Mouse (Mus musculus): ENCODE data around the gene Etv5. TPM values are rescaled to one million over a fixed set of nuclear protein-coding genes. Genes with fewer than 3 reads are reported as not detected.

Gene Etv5
- polyA plus RNA-seq, 1 experiment: 76.2 TPM

DNA sequence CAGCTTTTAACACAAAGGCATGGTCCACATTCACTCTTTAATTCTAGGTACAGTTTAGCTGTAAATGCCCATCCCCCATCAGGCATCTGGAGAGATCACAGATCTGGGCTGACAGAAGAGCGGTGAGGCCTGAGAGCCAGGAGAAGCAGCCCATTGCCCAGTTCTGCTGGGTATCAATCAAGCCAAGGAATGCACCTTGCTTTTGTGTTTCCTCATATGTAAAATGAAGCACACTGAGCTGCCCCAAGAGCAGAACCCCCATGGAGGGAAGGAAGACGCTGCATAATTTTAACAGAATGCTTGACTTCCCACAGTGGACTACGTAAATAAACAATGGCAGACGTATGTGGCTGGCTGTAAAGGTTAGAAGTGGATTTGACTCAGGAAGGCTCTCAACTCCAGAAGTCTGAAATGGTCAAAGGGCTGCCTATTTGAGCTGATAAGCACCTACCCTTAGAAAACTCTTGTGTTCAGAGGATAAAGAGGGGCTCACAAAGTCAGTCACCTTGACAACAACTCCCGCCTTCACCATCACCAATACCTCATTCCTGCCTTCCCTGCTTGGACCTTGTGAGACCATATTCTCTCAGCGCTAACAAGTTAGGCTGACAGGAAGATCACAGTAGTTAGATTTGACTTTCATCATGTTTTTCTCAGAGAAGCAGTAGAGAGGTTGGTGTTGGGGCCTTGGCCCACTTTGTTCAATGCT lies 23.2 kb downstream of the Etv5 start:
- TF ChIP-seq CTCF (IDR thresholded peaks at IDR 0.05; ENCODE audit: extremely low read depth, insufficient read depth, low read length): no peak
- TF ChIP-seq POLR2A (IDR thresholded peaks at IDR 0.05; ENCODE audit: extremely low read depth, insufficient read depth, low read length): no peak
- Histone ChIP-seq H3K4me3 (ENCODE audit: insufficient read depth, low read length) (no peak overlapping the region), H3K4me1 (ENCODE audit: control insufficient read depth, insufficient read depth, low read length) (peaks cover 9% of the 10 kb centered on the region), H3K27ac (ENCODE audit: insufficient read depth, low read length) (peak overlapping the region; percentile 8; the same call in 1 of the 2 replicates)

DNA sequence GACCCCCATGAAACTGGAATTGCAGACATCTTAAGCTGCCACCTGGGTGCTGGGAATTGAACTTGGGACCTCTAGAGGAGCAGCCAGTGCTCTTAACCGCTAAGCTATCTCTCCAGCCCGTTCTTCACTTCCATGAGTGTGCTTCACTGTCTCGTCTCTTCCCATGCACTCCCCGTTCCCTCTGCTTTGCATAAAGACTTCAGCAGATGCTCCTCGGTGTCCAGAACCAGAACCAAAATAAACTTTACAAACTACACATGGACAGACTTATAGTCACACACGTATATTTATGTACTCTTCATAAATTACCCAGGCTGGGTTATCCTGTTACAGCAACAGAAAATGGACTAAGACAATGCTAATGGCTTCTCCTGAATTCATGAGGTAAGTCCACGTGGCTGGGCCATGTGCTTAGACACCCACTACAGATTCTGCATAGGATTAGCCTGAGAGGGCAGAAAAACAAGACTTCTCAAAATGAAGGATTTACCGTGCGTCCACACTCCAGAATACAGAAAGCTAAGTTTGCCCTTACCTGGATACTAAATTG lies 25.2 kb downstream of the Etv5 start:
- Histone ChIP-seq H3K27ac (ENCODE audit: insufficient read depth, low read length) (no peak overlapping the region), H3K4me1 (ENCODE audit: control insufficient read depth, insufficient read depth, low read length) (peaks cover 14% of the 10 kb centered on the region), H3K4me3 (ENCODE audit: insufficient read depth, low read length) (no peak overlapping the region)
- no peak for TF ChIP-seq CTCF (IDR thresholded peaks at IDR 0.05; ENCODE audit: extremely low read depth, insufficient read depth, low read length)
- no peak for TF ChIP-seq POLR2A (IDR thresholded peaks at IDR 0.05; ENCODE audit: extremely low read depth, insufficient read depth, low read length)

DNA sequence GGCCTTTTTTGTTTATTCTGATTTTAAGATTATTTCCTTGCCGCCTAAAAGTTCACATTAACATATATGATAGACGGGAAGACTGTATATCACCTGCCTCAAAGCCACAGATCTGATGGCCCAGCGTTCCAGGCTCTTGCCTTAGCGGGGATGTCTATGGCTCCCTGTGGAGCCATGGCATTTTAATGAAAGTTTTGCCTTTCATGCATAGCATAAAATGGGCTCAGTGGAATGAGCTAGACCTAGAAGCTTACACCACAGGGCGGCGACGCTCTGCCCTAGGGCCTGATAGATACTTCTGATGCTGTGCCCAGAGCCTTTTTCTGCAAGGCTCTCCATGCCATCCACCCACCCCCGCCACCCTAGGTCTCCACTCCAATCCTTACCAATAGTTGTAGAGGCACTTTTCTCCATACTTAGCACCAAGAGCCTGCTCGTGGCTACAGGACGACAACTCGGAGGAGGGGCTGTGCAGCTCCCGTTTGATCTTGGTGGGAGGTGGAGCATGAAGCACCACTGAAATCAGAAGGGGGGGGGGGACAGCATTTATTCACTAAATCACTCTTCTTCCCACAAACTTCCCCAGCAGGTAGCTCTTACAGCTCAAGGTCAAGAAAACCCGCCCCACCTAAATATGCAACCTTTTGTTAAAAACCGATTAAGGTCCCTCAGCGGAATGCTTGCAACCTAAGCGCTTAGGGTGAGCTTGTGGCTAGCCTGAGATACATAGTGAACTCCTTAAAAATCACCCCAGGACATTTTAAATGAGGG lies 26.9 kb downstream of the Etv5 start:
- no peak overlapping the region for H3K4me3 ChIP-seq (ENCODE audit: insufficient read depth, low read length)
- H3K27ac ChIP-seq (ENCODE audit: insufficient read depth, low read length): no peak overlapping the region
- no peak for TF ChIP-seq POLR2A (IDR thresholded peaks at IDR 0.05; ENCODE audit: extremely low read depth, insufficient read depth, low read length)
- no peak for TF ChIP-seq CTCF (IDR thresholded peaks at IDR 0.05; ENCODE audit: extremely low read depth, insufficient read depth, low read length)
- H3K4me1 ChIP-seq (ENCODE audit: control insufficient read depth, insufficient read depth, low read length): peaks cover 19% of the 10 kb centered on the region

DNA sequence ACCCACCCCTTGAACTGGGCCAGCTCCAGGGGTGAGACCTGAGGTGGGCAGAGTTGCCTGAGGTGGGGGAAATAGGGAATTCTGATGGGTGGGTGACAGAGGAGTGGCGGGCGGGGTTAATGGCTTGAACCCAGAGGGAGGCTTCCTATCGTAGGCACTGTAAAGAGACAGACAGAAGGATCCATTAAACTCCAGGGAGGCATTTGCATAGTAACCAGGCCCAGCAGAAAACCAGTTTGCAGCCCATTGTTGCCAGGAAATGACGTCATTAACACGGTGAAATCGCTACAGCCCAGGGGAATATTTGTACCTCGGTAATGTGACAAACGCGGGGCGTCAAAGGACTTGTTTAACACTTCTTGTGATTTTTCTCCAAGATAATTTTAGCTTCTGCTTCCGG lies 27.8 kb downstream of the Etv5 start:
- H3K4me3 ChIP-seq (ENCODE audit: insufficient read depth, low read length): no peak overlapping the region
- H3K4me1 ChIP-seq (ENCODE audit: control insufficient read depth, insufficient read depth, low read length): peaks cover 15% of the 10 kb centered on the region
- no peak overlapping the region for H3K27ac ChIP-seq (ENCODE audit: insufficient read depth, low read length)
- TF ChIP-seq CTCF (IDR thresholded peaks at IDR 0.05; ENCODE audit: extremely low read depth, insufficient read depth, low read length) (no peak), POLR2A (IDR thresholded peaks at IDR 0.05; ENCODE audit: extremely low read depth, insufficient read depth, low read length) (no peak)

DNA sequence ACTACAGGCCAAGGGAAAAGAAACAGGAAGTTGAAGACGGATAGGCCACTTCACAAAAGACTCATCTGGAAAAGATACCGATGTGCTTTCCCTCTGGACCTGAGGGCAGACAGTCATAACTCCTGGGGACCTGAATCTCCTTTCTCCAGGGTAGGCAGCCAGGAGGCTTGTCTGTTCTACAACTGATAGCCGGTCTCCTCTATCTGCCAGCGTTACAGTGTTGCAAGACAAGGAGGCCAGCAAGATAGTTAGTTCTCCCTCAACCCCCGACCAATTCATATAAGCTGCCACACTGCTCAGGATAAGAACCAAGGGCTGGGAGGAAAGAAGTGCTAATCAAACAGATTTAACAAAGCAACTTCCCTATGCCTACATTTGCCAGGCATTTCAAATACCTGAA lies 29.5 kb downstream of the Etv5 start:
- peaks cover 17% of the 10 kb centered on the region for H3K4me1 ChIP-seq (ENCODE audit: control insufficient read depth, insufficient read depth, low read length)
- peak overlapping the region; percentile 47; the same call in 1 of the 2 replicates for H3K27ac ChIP-seq (ENCODE audit: insufficient read depth, low read length)
- no peak for TF ChIP-seq POLR2A (IDR thresholded peaks at IDR 0.05; ENCODE audit: extremely low read depth, insufficient read depth, low read length)
- no peak for TF ChIP-seq CTCF (IDR thresholded peaks at IDR 0.05; ENCODE audit: extremely low read depth, insufficient read depth, low read length)
- H3K4me3 ChIP-seq (ENCODE audit: insufficient read depth, low read length): no peak overlapping the region

DNA sequence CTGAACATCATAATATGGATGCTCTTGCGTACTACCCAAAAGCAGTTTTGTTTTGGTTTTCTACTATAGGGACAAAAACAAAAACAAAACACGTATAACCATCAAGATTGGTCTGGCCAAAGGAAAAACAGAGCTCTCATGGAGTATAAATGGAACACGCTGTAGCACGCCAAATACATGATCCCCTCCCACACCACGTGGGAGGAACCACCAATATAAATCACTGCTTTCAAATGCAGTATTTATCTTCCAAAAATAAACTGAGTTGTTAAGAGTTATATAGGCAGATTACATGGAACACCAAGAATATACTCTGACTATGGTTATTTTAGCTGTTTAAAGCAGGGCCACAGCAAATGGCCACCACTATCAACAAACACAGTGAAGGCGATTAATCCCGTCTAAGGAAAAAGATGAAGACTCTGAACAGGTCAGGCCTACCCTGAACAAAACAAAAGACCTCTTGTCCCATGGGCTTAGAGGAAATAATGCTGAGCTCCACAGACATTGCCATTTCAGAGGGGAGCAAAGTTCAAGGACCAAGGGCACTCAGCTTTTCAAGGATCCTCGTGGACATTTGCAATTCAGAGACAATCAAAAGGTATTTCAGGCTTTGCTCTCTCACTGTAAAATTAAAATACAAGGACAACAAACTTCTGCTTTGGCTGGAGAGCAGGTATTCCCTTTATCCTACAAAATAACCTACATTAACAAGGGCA lies 30.7 kb downstream of the Etv5 start:
- peak overlapping the region; percentile 71 for H3K27ac ChIP-seq (ENCODE audit: insufficient read depth, low read length)
- no peak overlapping the region for H3K4me3 ChIP-seq (ENCODE audit: insufficient read depth, low read length)
- TF ChIP-seq POLR2A (IDR thresholded peaks at IDR 0.05; ENCODE audit: extremely low read depth, insufficient read depth, low read length): no peak
- no peak for TF ChIP-seq CTCF (IDR thresholded peaks at IDR 0.05; ENCODE audit: extremely low read depth, insufficient read depth, low read length)
- H3K4me1 ChIP-seq (ENCODE audit: control insufficient read depth, insufficient read depth, low read length): peaks cover 13% of the 10 kb centered on the region

DNA sequence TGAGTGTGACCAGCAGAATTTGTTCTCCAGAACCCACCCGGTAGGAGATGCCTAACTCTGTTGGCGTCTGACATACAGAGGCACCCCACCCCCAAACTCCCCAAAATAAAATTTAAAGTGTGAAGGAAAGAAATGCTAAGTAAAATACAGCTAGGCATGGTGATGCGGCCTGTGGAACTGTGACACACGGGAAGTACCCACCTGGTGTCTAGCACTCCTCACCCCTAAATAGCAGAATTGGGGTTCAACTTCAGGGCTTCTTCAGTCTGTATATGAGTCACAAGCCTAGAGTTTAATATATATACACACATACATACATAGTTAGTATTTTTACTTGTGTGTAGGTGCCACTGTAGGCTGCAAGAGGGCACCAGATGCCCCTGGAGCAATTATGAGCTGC lies 32.8 kb downstream of the Etv5 start:
- H3K4me1 ChIP-seq (ENCODE audit: control insufficient read depth, insufficient read depth, low read length): peaks cover 13% of the 10 kb centered on the region
- no peak for TF ChIP-seq CTCF (IDR thresholded peaks at IDR 0.05; ENCODE audit: extremely low read depth, insufficient read depth, low read length)
- TF ChIP-seq POLR2A (IDR thresholded peaks at IDR 0.05; ENCODE audit: extremely low read depth, insufficient read depth, low read length): no peak
- no peak overlapping the region for H3K27ac ChIP-seq (ENCODE audit: insufficient read depth, low read length)
- H3K4me3 ChIP-seq (ENCODE audit: insufficient read depth, low read length): no peak overlapping the region

DNA sequence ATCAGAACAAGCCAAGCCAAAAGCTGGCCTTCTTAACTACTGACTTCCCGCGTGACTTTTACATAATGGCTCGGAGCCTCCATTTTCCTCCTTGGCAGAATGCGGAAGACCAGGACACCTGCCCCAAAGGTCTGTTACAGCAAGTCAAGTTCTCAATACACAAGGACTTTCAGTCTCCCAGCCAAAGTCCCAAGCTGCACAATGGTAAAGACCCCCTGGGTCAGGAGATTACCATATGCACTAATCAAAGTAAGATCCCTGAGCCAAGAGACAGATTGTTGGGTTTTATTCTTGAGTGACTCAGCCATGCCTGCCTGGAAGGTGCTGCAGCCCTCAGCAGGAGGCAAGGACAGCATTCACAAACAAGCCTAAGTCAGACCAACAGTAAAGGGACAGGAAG lies 33.5 kb downstream of the Etv5 start:
- peaks cover 13% of the 10 kb centered on the region for H3K4me1 ChIP-seq (ENCODE audit: control insufficient read depth, insufficient read depth, low read length)
- TF ChIP-seq CTCF (IDR thresholded peaks at IDR 0.05; ENCODE audit: extremely low read depth, insufficient read depth, low read length): no peak
- no peak for TF ChIP-seq POLR2A (IDR thresholded peaks at IDR 0.05; ENCODE audit: extremely low read depth, insufficient read depth, low read length)
- no peak overlapping the region for H3K4me3 ChIP-seq (ENCODE audit: insufficient read depth, low read length)
- no peak overlapping the region for H3K27ac ChIP-seq (ENCODE audit: insufficient read depth, low read length)

DNA sequence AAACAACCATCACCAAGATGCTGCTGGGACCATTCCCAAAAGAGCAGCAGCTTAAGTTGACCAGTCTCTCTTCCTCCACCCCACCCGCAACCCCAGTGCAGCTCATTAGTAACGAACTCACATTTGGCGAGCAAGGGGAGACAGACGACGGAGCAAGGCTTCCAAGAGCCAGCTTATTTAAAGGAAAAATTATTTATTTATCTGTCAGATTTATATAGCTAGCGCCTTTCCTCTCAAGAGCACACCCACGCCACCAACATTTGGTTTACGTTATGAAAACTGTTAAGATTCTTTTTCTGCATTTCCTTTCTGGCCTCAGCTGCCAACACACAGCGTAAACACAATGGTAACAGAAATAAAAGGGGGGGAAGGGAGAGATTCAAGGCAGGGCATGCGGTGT lies 34.0 kb downstream of the Etv5 start:
- no peak overlapping the region for H3K4me3 ChIP-seq (ENCODE audit: insufficient read depth, low read length)
- H3K4me1 ChIP-seq (ENCODE audit: control insufficient read depth, insufficient read depth, low read length): peaks cover 13% of the 10 kb centered on the region
- H3K27ac ChIP-seq (ENCODE audit: insufficient read depth, low read length): no peak overlapping the region
- TF ChIP-seq POLR2A (IDR thresholded peaks at IDR 0.05; ENCODE audit: extremely low read depth, insufficient read depth, low read length) (no peak), CTCF (IDR thresholded peaks at IDR 0.05; ENCODE audit: extremely low read depth, insufficient read depth, low read length) (no peak)
